Mouse (Mus musculus) embryonic facial prominence, embryonic 10.5 days (tissue): ENCODE results near the gene Slc25a19. TPM values are rescaled to one million over a fixed set of nuclear protein-coding genes. Genes with fewer than 3 reads are reported as not detected.

Experiments used
- DNase-seq: peaks from one replicate; pipeline ENCODE4 v3.0.0-alpha.2; 2017; ENCODE audit warnings: low spot score
- H3K27ac ChIP-seq: fragments of 300-500 bp; sonication (generic); replicated peaks from 2 replicates; pipeline ENCODE4 v1.5.1; 2016; ENCODE audit warnings: mild to moderate bottlenecking
- H3K27me3 ChIP-seq: fragments of 300-500 bp; sonication (generic); replicated peaks from 2 replicates; pipeline ENCODE4 v1.6.1; 2016; ENCODE audit warnings: low read depth, mild to moderate bottlenecking; ENCODE audit not compliant: poor library complexity, severe bottlenecking
- H3K36me3 ChIP-seq: fragments of 300-500 bp; sonication (generic); replicated peaks from 2 replicates; pipeline ENCODE4 v1.6.1; 2016; ENCODE audit warnings: mild to moderate bottlenecking, moderate library complexity
- H3K4me1 ChIP-seq: fragments of 300-500 bp; sonication (generic); 2 replicates; pipeline ENCODE4 v1.6.1; 2016
- H3K4me3 ChIP-seq: fragments of 300-500 bp; sonication (generic); 2 replicates; pipeline ENCODE4 v1.5.1; 2016; ENCODE audit warnings: mild to moderate bottlenecking, moderate library complexity
- H3K9me3 ChIP-seq: fragments of 300-500 bp; sonication (generic); 2 replicates; pipeline ENCODE4 v1.6.1; 2016; ENCODE audit warnings: mild to moderate bottlenecking
- WGBS: fragments of 180-500 bp; shearing (Covaris S2); methylation state at CpG from one replicate; pipeline ENCODE4 v1.1.7; 2016; 5-methylcytosine and 5-hydroxymethylcytosine counted together
- polyA plus RNA-seq: library from polyadenylated mRNA; unstranded; fragments of >200 nt; fragmentation: Nextera tagmentation; extraction: Ambion mirVana; gene quantifications from 2 replicates; pipeline ENCODE4 v1.2.1, GENCODE M21; 2016

The Slc25a19 gene
- polyA plus RNA-seq: 23.5 and 24.6 TPM in 2 replicates

DNA sequence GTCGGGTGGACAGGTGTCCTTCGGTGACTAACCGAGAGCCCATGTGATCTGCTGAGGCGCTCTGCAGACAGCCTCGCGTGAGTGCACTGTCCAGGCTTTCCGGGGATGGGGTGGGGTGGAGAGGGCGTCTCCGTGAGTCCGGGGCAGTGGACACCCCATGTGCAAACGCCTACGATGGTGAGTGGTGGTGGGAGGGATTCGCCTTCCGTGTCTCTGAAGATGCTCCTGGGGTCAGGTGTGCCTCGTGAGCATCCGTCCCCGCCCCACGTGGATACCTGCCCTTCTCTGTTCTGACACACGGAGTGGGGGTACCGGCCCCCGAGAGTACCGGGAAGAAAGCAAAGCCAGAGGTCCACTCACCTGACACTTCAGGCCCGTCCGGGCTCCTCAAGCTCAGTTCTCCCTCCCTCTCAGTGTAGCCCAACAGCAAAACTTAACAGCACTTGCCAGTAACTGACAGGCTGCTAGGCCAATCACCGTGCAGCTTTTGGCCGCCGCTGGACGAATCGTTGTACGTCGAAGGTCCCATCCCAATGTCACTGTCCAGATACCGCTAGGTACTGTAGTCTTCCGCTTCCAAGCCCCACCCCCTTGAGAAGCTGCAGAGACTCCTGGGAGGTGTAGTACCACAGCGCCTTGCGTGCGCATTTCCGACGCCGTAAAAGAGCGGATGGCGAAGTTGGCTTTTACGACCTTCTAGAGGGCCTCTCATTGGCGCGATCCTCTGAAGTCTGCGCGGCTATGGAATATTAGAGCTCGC lies at the start of gene Slc25a19:
Slc25a19 (minus strand) TSS at position 591 of the 760 bp plus-strand sequence.
- Histone ChIP-seq H3K4me1 (peaks cover 15% of the 10 kb centered on the region), H3K36me3 (peaks cover 14% of the 10 kb centered on the region), H3K4me3 (peak within 1 kb of the TSS; percentile 85), H3K9me3 (no peaks in the 10 kb centered on the region), H3K27me3 (no peaks in the 10 kb centered on the region), H3K27ac (peak within 1 kb of the TSS; percentile 82)
- under 1% methylated on average over 47 of the region's 47 CpGs for WGBS
- peak; percentile 98 for DNase-seq

DNA sequence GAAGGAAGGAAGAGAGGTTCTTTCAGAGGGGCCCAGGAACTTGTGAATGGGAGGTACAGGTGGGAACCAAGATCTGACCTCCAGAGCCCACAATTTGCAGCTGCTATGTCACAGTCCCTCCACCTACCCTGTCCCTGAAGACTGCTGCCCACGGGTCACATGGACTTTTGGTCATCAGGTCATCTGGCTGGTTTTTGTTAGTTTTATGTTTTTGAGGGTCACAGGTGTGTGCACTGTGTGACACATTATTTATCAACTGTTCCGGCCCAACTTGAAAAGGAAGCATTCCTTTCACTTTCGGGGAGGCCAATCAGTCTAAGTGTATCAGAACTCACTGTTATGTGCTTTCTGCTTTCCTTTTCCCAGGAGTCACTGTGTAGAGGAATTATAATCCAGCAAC lies 49.4 kb upstream of the Slc25a19 start:
- H3K27me3 ChIP-seq: no peaks in the 10 kb centered on the region
- H3K4me3 ChIP-seq: no peak overlapping the region
- H3K4me1 ChIP-seq: 0 out of 2 replicates have a peak, but pooled peaks cover 2% of the 10 kb centered on the region
- H3K36me3 ChIP-seq: peaks cover 48% of the 10 kb centered on the region
- 91% methylated on average over 3 of the region's 3 CpGs for WGBS
- H3K9me3 ChIP-seq: no peaks in the 10 kb centered on the region
- H3K27ac ChIP-seq: no peak overlapping the region
- DNase-seq: no peak

DNA sequence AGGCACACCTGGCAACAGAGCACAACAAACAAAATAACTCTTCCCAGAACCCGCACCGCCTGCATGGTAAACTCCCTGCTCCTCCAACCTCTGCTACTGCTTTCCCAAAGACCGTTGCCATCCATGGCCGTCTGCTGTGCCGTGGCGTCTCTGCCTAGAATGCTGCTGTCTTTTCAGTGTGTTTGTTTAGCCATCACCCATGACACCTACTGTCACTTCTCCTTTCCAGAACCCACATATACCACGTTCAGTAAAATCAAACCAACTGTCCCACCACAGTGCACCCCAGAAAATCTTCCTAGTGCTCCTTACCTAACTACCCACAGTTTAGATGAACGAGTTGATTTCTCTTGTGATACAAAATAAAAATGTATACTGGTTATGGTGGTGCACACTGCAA lies 48.6 kb upstream of the Slc25a19 start:
- 89% methylated on average over 8 of the region's 8 CpGs for WGBS
- Histone ChIP-seq H3K4me1 (0 out of 2 replicates have a peak, but pooled peaks cover 2% of the 10 kb centered on the region), H3K27me3 (no peaks in the 10 kb centered on the region)

DNA sequence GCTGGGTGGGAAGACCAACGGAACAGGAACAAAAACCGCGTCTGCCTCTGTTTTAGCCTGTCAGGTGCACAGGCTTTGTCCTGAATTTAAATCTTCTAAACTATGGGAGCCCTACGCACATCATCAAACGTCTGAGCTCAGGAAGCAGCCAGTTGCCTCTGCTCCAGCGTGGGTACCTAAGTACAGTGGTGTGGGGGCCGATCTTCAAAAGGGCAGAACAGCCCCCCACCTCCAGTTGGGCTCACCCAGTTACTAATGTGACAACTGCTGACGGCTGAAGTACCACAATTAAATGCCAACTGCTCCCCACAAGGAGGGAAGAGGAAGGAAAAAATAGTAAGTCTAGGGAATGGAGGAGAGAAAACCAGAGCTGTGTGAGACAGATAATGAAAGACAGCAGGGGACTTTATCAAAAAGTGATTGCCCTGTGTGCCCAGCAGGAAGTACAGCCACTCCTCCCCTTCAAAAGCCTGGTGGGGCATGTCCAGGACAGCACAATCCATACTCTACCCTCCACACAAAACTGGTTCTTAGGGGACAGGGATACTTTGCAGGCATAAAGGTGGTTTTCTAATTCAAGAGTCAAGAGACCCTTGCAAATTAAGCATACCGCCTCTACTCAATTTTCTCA lies 46.3 kb upstream of the Slc25a19 start:
- Histone ChIP-seq H3K4me1 (peaks cover 14% of the 10 kb centered on the region), H3K27ac (no peak overlapping the region), H3K27me3 (no peaks in the 10 kb centered on the region), H3K4me3 (no peak overlapping the region), H3K9me3 (no peaks in the 10 kb centered on the region), H3K36me3 (peaks cover 23% of the 10 kb centered on the region)
- 73% methylated on average over 9 of the region's 9 CpGs for WGBS
- DNase-seq: no peak

More for the DNA sequence above, 48.6 kb upstream of the Slc25a19 start:
- Histone ChIP-seq H3K4me3 (no peak overlapping the region), H3K9me3 (no peaks in the 10 kb centered on the region), H3K27ac (no peak overlapping the region), H3K36me3 (peaks cover 40% of the 10 kb centered on the region)
- no peak for DNase-seq

DNA sequence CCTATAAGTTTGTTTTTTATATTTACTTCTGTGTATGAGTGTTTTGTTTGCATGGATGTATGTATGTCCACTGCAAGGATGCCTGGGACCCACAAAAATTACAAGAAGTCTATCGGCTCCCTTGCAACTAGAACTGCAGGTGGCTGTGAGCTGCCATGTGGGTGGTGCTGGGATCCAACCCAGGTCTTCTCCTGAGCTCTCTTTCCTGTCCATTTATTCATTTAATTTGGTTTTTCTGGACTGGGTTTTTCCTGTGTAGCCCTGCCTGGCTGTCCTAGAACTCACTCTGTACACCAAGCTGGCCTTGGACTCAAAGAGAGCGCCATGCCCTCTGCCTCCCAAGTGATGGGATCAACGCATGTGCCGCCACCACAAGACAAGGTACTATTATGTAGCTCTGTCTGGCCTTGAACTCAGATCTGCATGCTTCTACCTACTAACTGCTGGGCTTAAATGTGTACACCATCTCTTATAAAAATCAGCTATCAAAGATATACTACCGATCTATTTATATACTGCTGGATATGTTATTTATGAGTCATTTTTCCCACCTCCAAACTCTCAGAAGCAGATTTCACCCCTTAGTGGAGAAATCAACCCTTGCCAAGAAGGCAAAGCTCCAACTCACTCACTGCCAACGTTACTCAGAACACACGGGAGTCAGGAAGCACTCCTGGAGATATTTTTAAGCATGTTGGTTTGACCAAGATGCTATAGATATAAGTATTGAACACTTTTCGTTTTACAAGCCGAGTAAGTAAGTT lies 45.6 kb upstream of the Slc25a19 start:
- Histone ChIP-seq H3K36me3 (peaks cover 16% of the 10 kb centered on the region), H3K4me1 (peaks cover 14% of the 10 kb centered on the region), H3K9me3 (no peaks in the 10 kb centered on the region), H3K4me3 (no peak overlapping the region), H3K27ac (no peak overlapping the region), H3K27me3 (no peaks in the 10 kb centered on the region)
- WGBS: 94% methylated on average over 9 of the region's 9 CpGs
- DNase-seq: no peak

DNA sequence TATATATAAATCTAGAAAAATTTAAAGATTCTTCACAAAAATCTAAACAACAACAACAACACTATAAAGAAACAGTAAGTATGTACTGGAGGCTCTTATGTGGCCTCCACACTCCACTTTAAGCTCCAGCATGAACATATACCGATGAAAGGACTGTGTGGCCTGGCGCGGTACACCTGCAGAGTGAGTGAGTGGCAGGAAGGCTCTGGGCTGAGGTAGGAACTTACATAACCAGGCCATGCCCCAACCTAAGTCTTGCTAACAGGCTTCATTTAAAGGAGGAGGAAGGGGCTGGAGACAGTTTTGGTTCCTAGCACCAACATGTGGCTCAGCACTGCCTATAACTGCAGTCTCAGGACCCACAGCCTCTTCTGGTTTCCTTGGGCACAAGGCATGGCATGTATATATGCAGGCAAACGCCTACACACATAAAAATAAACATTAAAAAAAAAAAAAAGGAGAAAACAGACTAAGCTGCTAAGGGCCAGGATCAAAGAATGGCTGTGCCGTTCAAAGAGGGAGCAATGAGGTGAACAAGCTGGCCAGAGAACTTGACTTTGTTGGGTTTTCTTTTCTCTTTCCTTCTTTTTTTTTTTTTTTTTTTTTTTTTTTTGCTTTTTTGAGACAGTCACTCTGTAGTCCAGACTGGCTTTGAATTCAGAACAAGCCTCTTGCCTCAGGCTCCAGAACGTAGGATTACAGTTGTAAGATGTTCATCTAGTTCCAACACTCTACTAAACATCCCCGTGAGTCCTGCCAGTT lies 44.3 kb upstream of the Slc25a19 start:
- no peaks in the 10 kb centered on the region for H3K9me3 ChIP-seq
- H3K27ac ChIP-seq: no peak overlapping the region
- H3K27me3 ChIP-seq: no peaks in the 10 kb centered on the region
- no peak overlapping the region for H3K4me3 ChIP-seq
- peaks cover 8% of the 10 kb centered on the region for H3K36me3 ChIP-seq
- 86% methylated on average over 7 of the region's 7 CpGs for WGBS
- H3K4me1 ChIP-seq: peaks cover 14% of the 10 kb centered on the region
- no peak for DNase-seq

DNA sequence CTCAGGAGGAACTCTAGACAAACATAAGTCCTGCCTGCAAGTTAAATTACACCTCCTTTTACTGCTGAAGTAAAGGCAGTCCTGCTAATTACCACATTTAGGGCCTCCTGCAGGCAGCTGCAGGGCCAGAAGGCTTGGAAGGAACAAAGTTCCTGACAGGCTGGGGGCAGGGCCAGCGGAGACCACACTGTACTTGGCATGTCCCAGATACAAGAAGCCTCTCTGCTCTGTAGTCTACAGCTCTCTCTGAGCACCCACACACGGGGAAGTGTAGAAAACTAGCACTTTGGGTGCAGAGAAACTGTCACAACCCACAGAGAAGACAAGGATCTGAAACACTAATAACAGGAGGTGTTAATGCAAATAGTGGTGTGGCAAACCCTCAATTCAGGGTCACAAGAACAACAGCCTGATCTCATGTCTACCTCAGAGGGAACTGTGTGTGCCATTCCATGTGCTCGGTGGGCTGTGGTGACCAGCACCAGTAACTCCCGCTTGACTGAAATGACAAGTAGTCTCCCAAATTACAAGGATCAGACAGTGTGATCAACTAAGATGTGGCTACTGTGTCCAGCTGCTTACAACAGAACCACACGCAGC lies 42.5 kb upstream of the Slc25a19 start:
- no peaks in the 10 kb centered on the region for H3K9me3 ChIP-seq
- no peak for DNase-seq
- 34% methylated on average over 5 of the region's 5 CpGs for WGBS
- no peaks in the 10 kb centered on the region for H3K27me3 ChIP-seq
- H3K27ac ChIP-seq: 0 out of 2 replicates have a peak overlapping the region, but pooled peaks have one; percentile 19
- H3K4me3 ChIP-seq: no peak overlapping the region
- H3K4me1 ChIP-seq: peaks cover 14% of the 10 kb centered on the region
- H3K36me3 ChIP-seq: peaks cover 7% of the 10 kb centered on the region; the same call in 1 of the 2 replicates

DNA sequence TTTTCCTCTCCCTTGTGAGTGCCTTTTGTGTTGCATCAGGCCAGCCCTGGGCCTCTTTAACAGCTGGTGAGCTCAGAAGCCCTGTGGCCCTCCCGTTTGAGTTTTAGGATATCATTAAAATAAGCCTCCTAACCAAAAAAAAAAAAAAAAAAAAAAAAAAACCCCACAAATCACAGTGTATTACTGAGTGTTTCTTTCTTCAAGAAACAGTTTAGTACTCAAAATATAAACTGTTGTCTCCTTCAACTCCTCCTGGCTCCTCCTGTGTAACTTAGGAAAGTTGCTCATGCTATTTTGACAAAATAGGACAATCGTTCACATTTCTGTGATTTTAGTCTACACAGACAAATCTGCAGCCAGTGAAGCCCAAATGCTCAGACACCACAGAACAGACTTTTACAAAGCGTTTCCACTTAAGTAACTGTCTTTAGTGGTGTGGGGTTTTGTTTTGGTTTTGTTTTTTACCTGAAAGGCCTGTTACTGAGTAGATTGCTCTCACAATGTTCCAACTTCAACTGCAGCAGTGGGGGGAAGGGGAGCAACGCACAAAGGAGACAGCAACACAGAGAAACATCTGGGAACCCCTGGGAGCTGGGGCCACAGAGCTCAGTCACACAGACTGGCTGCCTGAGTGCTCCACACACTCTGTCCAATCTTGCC lies 35.7 kb upstream of the Slc25a19 start:
- no peaks in the 10 kb centered on the region for H3K27me3 ChIP-seq
- DNase-seq: no peak
- WGBS: 77% methylated on average over 4 of the region's 4 CpGs
- peaks cover 4% of the 10 kb centered on the region; the same call in 1 of the 2 replicates for H3K4me1 ChIP-seq
- no peaks in the 10 kb centered on the region for H3K9me3 ChIP-seq
- H3K27ac ChIP-seq: no peak overlapping the region
- H3K36me3 ChIP-seq: peaks cover 32% of the 10 kb centered on the region
- no peak overlapping the region for H3K4me3 ChIP-seq

DNA sequence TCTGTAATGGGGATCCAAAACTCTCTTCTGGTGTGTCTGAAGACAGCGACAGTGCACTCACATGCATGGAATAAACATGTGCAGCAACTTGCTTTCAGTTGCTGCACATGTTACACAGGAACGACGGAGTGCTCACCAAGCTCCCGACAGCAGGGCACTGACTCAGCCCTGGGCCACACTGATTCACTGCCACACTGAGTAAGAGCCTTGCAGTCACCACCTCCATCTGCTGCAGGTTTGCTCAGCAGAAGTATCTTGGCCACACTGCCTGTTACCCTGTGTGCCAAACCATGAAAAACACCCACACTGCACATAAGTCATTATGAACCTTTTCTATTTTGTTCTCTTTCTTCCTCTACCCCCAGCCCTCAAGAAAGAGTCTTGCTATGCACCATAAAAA lies 32.3 kb upstream of the Slc25a19 start:
- DNase-seq: no peak
- H3K4me1 ChIP-seq: peaks cover 4% of the 10 kb centered on the region; the same call in 1 of the 2 replicates
- no peak overlapping the region for H3K4me3 ChIP-seq
- H3K27ac ChIP-seq: no peak overlapping the region
- WGBS: 94% methylated on average over 4 of the region's 4 CpGs
- H3K36me3 ChIP-seq: peaks cover 31% of the 10 kb centered on the region
- no peaks in the 10 kb centered on the region for H3K9me3 ChIP-seq
- H3K27me3 ChIP-seq: no peaks in the 10 kb centered on the region

DNA sequence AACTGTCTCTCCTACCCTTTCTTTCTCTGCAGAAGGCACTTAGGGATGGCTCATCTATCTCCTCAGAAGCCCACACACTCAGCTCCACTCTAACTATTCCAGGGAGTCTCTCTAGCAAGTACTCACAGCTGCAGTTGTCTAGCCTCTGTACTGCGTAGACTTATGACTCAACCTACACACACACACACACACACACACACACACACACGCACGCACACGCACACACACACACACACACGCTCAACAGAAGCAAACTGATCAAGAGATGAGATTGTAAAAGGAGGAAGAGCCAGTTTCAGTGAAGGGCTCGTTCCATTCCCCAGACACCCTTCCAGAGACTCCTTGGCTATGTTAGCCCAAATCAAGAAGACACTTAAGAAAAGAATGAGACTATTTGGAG lies 30.4 kb upstream of the Slc25a19 start:
- peaks cover 40% of the 10 kb centered on the region for H3K36me3 ChIP-seq
- no peaks in the 10 kb centered on the region for H3K27me3 ChIP-seq
- no peaks in the 10 kb centered on the region for H3K9me3 ChIP-seq
- no peak overlapping the region for H3K4me3 ChIP-seq
- H3K4me1 ChIP-seq: no peaks in the 10 kb centered on the region
- WGBS: 91% methylated on average over 6 of the region's 6 CpGs
- DNase-seq: no peak
- H3K27ac ChIP-seq: no peak overlapping the region

DNA sequence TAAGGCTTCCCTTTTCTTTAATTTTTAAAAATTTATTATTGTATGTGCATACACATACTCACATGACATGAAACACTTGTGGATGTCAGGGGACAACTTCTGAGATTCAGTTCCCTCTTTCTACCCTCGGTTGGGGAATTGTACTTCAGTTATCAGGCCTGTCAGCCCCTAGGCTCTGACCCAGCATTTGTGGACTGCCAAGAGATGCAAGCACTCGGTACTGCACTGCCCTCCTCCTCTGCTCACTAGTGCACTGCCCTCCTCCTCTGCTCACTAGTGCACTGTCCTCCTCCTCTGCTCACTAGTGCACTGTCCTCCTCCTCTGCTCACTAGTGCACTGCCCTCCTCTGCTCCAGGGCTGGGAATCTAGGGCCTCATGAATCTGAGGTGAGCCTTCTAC lies 26.0 kb upstream of the Slc25a19 start:
- no peak overlapping the region for H3K4me3 ChIP-seq
- no peaks in the 10 kb centered on the region for H3K27me3 ChIP-seq
- H3K4me1 ChIP-seq: no peaks in the 10 kb centered on the region
- WGBS: 83% methylated on average over 2 of the region's 2 CpGs
- no peaks in the 10 kb centered on the region for H3K9me3 ChIP-seq
- peaks cover 52% of the 10 kb centered on the region for H3K36me3 ChIP-seq
- H3K27ac ChIP-seq: no peak overlapping the region
- DNase-seq: no peak
